Mouse (Mus musculus): Measurements from ENCODE around the gene Add1.

Gene Add1

DNA sequence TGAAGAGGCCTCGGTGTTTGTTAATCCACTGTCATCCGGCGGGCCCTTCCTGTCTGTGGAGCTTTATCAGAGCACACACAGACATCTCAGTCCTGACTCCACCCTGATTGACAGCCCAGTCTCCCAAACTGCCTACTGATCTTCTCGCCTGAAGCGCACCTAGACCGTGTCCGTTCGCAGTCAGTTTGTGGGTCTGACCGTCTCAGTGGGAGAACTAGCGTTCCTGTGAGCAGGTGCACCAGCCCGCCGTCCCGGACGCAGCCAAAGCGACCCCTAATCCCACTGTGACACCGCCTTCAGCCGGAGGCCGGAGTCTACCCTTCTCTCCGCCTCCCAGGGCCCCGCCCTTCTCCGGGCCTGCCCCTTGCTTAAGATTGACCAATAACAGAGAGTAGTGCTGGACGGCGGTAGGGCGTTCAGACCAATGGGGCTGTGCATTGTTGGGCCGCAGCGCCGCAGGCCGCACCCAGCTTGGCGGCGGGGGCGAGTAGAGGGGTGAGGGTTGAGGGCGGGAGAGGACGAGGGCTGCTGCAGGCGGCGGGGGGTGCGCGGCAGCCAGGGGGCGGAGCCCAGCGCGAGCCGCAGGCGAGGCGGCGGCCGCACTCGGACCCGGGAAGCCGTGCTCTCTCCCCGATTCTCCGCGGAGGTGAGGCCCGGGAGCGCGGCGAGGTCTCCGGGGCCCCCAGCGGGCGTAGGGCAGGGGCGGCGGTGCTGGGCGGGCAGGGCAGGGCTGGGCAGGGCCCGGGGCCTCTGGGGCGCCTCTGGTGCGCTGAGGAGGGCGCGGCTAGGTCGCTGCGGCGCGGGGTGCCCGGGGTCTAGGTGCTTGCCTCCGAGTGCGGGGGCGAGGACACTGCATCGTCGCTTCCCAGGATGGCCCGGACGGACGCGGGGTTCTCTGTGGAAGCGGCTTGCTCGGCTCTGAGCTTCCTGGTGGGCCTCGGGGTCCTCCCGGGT is at the start of gene Add1:
Gene Add1 (plus strand): TSS at position 397 of the 954 bp plus-strand sequence.
- in situ Hi-C loops (cut with MboI) = no loop called here

DNA sequence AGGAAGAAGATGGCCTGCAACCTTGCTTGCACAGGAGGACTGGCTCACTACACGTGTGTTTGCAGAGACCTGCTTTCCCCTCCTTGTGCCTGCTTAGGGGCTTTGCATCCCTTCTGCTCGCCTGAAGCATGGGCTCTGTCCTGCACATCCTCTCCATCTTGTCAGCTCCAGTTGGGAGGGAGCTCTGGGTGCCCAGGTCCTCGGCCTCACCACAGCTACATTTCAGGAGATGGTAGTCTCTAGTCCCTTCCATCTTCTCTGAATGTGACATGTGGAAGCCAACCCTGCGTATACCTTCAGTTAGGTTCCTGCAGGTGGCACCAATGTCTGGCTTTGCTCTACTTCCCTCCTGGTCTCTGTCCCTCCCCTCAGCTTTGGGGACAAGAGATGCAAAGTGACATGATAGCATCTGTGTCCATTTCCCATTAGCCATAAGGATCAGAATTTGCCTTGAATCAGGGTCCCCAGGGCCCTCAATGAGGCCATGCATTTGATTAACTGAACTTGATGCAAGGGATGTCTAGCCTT is 49.4 kb upstream of the Add1 start:
- in situ Hi-C loops (cut with MboI) = no loop called here

DNA sequence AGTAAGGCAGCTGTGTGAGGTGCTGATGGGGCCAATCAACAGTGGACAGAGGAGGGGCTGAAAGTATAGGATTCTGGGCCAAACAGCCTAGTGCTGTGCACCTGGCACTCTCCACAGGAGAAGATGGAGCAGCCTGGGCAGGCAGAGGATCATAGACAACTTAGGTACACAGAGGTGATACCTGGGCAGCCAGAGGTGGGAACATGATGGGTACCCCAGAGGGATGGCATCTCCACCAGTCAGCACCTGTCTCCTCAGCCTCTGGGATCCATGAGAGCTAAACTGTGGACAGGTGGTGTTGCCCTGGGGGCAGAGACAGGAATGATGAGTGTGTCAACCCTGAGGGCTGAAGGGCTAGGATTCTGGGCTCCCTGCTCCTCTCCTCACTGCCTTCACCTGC is 49.0 kb upstream of the Add1 start:
- in situ Hi-C loops (cut with MboI) = no loop called here

DNA sequence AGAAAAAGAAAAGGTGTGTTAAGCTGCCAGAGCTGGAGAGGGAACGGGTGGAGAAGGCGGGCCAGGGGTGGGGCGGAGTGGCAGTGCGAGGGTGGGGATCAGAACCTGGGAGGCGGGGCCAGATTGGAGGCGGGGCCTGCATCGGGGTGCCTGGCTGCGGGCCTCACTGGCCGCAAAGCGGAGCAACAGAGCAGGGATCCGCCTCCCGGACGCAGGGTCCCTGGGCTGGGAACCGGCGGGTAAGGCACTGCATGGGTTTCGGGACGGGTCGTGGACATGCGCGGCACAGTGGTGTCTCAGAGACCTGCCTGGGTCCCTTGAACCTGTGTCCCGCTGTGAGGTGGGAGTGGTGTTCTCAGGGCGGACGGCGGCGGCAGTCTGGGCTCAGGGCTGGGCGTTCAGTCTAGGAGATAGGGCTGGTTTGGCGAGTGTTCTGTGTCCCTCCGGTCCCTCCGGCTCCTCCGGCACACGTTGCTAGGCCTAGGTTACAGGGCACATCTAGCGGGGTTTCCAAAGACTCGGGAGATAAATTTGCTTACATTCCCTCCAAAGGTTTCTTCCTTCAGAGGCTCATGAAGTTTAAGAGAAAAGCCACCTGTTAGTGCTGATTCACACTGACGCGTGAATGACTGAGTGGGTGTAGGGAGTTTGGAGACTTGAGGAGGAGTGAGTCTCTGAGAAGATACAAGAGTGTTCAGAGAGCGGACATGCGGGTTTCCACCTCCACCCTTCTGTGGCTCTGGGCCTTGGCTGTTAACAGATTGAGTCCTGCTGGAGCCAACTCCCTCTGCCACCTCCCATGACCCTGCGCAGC is 47.6 kb upstream of the Add1 start, which contains the start of gene Sh3bp2:
Gene Sh3bp2 (plus strand): TSS at position 176 of the 814 bp plus-strand sequence.
- in situ Hi-C loops (cut with MboI) = no loop called here

DNA sequence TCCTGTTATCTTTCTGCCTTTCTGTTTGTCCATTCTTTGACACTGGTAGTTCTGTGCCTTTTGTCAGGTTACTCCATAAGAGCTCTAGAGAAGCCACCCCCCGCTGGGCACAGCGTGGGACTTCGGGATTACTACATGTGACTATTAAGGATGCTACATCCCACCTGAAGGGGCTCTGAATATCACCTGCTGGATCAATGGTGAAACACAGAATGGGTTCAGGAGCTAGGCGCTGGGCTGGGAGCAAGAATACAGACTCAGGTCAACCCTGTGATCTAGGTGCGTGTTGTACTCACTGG is 47.0 kb upstream of the Add1 start:
- in situ Hi-C loops (cut with MboI) = no loop called here

DNA sequence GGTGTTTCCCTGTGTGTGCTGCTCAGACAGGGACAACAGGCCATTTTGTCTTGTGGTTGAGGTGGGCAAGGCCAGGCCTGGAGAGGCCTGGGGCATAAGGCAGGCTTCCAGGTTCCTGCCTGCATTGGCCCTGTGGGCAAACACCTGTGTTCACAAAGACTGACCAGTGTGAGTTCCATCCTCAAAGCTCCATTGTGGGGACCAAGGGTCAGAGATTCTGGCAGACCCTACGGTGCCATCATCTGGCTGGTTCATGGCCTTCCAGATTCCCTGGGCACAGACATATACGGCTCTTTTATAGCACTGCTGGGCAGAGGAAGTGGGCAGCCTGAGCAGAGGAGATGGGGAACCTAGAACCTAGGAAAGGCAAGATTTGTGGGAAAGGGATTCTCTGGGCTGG is 46.1 kb upstream of the Add1 start:
- in situ Hi-C loops (cut with MboI) = no loop called here

DNA sequence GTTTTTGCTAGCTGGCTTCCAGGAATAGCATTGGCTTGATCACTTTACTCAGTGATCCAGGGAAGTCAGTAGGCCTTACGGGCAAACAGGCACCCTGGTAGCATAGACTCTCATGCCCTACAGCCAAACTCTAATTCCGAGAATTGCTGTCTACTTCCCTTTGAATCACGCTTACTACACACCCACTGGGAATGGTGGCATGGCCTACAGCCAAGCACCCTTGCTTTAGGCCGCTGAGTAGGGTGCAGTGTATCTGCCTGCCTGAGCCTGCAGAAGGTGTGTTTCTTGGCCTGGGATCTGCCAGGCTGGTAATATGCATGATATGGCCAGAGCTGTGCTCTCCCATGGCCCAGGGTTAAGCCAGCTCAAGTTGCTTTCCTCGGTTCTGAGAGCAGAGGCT is 44.7 kb upstream of the Add1 start:
- in situ Hi-C loops (cut with MboI) = no loop called here

DNA sequence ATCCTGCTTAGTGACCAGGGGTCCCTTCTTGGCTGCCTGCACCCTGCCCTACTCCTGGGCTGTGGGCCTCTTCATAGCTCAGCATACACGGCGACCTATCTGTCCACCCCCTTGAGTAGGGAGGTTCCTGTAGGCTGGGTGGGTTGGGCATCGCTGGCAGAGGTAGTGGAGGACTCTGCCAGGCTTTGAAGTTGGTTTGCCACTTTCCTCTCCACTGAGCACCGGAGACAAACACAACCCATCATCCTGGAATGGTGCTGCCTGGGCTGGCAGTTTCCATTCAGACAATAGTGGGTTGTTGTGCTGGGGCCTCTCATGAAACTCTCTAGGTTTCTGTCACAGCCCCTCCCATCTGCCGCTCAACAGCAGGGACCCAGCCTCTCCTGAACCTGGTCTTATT is 43.3 kb upstream of the Add1 start:
- in situ Hi-C loops (cut with MboI) = no loop called here

DNA sequence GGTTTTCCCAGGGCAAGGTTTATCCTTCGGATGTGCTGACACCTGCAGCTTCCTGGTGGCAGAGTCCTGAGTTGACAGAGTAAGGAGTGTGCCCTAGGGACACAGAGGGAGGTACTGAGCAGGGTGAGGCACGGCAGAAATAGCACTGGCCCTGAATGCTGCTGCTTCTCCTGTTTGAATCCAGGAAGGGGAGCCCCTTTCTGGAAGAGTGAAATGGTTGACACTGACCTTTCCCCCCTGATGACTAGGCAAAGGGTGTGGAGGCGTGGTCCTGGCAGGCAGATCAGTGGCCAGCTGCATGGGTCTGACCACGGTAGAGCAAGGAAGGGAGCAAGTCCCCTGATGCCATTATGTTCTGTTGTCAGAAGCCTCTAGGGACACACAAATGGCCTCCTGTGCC is 42.8 kb upstream of the Add1 start:
- in situ Hi-C loops (cut with MboI) = no loop called here

DNA sequence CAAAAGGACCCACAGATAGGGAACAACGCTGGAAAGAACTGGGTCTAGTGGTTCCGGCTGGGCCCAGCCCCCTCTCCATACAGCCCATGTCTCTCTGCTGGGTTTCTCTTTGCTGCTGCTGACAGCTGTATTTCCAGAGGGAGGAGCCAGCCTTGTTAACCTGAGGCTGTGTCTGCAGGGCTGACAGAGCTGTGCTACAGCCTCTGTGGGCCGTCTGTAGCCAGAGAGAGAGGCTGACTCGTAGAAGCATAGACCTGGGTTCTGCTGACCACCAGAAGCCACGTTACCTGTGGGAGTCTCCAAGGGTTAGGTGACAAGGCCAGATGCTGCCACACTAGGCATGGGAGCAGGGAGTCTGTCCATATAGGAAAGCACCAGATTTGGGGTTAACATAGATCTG is 40.4 kb upstream of the Add1 start:
- in situ Hi-C loops (cut with MboI) = no loop called here

DNA sequence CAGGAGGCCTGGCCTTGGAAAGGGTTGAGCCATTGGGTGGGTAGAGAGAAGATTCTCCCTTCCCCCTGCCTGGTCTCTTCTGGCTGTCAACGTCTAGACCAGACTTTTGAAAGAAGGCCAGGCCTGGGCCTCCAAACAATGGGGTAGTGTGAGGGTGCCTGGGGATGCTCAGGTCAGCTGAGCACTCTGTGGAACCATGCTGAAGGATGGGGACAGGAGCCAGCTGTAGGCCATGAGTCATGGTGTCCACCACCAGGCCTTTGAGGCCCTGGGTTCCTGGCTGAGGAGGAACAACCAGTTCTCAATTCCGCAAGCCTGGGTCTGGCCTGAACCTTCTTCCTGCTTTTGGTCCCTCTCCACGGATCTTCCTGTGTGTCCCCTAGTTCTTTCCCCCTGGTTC is 39.6 kb upstream of the Add1 start:
- in situ Hi-C loops (cut with MboI) = no loop called here

DNA sequence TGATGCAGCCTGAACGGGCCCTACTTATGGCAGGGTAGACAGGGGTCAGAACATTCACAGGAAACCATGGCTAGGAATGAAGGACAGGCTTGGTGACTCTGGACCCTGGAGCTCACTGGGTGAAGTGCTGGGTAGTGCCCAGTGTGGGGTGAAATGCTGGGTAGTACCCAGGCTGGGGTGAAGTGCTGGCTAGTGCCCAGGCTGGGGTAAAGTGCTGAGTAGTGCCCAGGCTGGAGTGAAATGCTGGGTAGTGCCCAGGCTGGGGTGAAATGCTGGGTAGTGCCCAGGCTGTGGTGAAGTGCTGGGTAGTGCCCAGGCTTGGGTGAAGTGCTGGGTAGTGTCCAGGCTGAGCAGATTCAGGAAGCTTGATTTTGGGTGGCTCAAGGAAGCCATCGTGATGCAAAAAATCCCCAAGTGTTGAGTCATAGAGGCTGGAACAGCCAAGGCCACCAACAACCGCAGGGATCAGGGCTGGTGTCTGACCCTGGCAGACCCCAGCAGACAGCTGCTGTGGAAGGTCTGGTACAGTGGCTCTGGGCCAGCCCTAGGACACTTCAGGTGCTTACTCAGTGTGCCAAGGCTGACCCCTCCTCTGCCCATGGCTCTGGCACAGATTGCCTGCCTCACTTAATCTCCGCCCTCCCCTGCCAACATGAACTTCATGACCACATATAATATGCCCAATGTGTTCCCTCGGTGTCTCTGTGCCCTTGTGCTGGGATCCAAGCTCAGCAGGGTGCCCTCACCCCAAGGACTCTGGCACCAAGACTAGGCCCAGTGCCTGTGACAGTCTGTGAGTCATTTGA is 38.5 kb upstream of the Add1 start:
- in situ Hi-C loops (cut with MboI) = no loop called here

DNA sequence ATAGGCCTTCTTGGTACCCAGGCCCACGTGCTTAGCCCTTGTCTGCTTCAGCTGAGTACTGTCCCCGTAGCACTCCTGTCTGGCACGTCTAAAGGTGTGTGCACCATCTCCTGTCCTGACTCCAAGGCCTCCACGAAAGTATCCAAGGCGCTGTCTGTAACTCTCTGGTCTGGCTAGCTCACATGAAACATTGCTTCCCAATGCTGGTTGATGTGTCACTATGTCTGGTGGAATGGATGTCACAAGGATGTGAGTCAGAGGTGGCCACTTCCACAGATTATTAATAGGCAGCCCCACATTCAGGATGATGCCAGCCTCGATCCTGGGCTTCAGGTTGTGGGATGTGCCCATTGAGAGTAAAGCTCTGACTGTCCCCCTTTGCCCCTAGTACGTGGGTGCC is 37.6 kb upstream of the Add1 start:
- in situ Hi-C loops (cut with MboI) = no loop called here

DNA sequence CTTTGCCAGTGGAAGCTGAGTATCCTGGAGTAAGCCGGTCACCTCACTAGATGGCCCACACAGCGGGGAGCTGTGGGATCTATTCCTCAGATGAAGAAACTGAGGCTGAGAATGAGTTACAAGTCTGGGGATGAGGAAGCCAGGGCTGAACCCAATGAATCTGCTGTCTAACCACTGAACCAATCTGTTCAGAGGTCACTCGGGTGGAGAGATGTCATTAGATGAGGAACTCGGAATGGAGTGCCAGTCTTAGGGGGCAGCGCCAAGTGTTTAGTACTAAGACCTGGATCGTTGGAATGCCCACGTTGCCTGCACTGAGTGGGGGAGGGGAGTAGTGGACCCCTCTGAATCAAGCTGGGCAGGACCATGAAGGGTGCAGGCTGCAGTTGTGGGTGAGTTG is 35.4 kb upstream of the Add1 start:
- in situ Hi-C loops (cut with MboI) = no loop called here

DNA sequence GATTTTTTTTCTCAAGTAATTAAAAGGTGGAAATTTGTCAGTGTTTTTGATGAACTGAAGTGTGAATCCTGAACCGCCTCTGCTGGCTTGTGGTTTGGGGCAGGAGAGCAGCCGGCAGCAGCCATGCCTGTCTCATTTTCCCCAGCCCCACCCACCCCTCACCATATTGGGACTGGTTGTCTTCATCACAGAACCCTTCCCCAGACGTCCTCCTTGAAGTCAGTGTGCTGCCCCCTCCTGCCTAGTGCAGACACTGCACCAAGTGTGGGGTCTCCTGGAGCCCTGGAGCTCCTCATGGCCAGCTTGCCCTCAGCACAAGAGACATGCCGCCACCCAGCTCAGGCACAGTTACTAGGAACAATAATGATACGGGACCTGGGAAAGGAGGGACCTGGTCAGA is 34.9 kb upstream of the Add1 start:
- in situ Hi-C loops (cut with MboI) = no loop called here

DNA sequence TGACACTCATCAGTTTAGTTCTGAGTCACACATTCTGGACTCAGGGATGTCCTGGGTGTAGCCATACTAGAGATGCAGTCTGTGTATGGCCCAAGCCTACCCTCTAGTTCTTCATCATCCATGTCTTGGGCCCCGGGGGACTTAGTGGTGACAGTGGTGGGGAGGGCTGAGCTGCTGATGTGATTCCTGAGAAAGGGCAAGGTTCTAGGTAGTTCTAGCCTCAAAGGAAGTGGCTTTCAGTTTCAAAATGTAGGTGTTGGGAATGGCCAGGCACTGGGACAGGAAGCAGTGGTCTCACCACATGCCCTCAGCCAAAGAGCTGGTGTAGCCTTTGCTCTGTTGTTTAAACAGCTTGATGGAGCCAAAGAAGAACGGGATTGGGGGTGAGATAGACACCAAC is 34.3 kb upstream of the Add1 start:
- in situ Hi-C loops (cut with MboI) = no loop called here

DNA sequence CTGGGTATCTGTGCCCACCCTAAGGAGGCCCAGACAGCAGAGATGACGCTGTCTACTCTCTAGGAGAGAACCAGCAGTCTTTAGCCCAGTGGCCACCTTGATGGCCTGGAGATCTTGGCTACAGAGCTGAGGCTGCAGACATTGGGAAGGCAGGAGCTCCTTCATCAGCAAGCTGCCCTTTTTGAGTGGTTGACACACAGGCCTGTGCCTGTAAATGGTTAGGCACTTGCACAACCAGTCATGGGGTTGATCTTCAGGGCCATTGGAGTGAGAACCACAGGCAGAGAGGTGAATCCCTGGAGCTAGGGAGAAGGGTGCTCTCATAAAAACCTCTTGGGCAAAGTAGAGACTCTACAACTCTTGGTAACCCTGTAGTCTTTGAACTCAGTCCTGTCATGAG is 31.3 kb upstream of the Add1 start:
- in situ Hi-C loops (cut with MboI) = no loop called here

DNA sequence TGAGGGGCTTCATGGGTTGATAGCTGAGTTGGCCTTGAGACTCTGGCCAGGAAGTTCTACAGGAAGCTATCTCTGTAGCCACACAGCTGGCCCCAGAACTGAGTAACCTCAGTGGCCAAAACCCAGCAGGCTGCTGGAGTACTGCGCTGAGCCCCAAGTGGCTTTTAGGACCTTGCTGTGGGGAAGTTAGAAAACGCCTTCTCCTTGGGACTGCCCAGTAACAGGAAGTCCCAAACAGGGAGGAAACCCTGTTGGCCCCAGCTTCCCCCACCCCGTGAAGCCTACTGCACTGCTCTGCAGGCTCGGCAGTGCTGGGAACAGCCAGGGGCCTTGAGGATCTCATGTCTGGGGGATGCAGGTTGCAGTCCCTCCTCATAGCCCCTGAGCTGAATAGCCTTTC is 30.4 kb upstream of the Add1 start:
- in situ Hi-C loops (cut with MboI) = no loop called here

DNA sequence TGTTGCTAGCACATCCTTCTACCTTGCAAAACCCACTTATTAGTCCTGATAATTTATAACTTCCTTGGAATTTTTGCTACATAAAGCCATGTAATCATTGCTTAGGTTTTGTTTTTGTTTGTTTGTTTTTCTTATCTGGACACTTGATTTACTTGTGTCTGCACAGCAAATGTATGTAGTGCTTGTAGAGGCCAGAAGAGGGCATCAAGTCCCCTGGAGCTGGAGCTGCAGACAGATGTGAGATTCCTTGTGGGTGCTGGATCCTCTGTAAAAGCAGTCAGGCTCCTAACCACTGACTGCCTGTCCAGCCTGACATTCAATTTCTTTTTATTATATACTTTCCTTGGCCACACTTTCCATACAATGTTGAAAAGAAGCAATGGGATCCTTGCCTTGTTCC is 26.1 kb upstream of the Add1 start:
- in situ Hi-C loops (cut with MboI) = no loop called here

DNA sequence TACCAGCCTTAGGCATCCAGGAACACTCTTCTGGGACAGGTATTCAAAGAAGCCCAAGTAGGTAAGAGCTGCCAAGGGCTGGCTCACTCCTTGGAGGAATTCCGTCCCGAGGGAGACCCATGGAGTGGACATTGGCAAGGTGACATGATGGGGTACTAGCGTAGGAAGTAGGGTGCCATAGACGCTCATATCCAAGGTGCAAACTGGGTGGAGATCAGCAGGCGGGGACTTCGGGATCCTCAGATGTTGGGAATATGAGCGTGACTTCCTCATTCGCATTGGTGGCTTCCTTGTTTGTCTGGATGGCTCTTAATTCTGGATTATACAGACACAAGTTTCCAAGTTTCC is 24.4 kb upstream of the Add1 start:
- in situ Hi-C loops (cut with MboI) = no loop called here

DNA sequence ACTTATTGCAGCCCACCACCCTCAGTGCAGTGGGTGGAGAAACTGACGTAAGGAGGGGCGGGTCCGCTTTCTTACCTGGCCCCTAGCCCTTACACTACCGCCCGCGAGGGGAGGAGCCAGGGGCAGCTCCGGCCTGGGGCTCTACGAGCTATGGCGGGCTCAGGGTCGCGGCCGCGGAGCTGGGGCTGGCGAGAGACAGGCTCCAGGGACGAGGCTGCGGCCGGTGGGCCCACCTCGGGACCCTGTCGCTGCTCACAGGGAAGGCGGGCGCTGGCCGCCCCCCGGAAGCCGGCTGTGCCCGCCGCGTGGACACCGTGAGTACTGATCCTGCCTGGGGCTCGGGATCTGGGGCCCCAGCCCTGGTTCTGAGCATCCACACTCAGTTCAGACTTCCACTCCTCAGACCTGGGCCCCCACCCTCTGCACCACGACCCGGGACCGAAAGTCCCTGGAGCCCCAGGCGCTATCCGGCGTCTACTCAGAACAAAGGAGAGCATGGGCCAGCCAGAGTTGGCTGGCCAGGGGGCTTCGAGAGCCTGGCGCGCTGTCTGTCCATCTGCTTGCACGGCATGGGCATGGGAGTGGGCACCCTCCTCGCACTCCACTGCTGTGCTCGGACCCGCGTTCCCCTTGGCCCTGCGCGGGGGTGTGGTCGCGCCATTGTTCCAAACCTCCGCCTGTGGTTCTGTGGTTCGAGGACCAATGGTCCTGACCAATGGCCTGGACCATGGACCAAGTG is 23.8 kb upstream of the Add1 start:
- in situ Hi-C loops (cut with MboI) = no loop called here

DNA sequence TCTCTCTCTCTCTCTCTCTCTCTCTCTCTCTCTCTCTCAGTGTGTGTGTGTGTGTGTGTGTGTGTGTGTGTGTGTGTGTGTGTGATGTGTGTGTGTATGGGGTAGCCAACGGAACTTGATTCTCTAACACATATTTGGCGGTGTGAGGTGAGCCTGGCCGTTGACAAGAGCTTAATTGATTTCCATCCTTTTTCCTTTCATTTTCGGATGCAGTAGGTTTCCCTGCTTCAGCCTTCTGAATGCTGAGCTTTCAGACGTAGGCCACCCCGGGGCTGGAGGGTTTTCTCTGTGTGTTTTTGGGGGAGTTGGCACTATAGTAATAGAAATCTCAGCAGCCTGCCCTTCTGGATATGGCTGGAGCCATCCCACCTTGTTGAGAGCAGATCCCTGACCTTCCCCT is 23.2 kb upstream of the Add1 start:
- in situ Hi-C loops (cut with MboI) = no loop called here
